Mouse (Mus musculus) 3134 (cell line): ENCODE data around the gene Ceacam20.

Experiments used
- DNase-seq: peaks from one replicate; pipeline ENCODE4 v3.0.0-alpha.2; 2011; ENCODE audit warnings: low spot score; ENCODE audit not compliant: insufficient read length; ENCODE audit errors: extremely low read depth

Gene Ceacam20

DNA sequence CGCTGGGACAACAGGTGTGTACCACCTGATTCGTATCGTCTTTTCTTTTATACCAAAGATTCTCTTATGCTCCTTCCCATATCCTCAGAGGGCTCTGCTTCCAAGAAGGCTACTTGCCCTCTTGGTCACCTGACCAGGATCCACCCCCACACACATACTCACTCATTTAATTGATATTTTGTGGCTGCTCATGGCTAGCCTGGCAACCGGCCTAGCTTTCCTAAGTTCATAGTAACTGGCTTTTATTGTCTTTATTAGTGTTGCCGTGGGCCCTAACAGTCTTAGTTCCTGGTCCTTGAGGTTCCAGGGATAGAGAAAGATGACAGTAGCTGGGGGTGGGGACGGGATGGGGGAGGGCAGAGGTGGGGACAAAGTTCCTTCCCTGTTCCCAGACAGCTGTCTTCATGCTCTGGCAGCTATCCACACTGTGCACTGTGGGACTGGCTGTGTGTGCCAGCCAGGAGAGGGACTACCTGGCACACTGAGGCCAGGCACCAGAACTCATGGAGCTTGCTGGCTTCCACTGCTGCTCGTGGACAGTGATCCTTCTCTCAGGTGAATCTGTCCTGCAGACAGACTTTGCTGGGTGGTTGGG lies at the start of gene Ceacam20:
TSS of gene Ceacam20 (plus strand) at position 428 of the 595 bp plus-strand sequence.
- DNase-seq, result no peak

DNA sequence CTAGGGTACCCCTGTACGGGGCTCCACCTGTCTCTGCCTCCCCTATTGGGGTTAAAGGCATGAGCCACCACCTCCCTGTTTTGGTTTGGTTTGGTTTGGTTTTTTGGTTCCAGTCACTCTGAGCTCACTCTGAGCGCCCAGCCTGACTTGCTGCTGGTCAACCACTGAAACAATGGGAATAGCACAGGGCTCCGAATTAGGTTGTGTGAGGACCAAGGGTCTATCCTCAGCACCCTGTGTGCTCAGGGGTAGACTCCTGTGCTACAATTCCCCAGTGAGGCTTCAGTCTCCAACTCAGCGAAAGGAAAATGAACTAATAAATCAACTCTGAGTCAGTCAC lies 45.1 kb upstream of the Ceacam20 start:
- DNase-seq, result no peak

DNA sequence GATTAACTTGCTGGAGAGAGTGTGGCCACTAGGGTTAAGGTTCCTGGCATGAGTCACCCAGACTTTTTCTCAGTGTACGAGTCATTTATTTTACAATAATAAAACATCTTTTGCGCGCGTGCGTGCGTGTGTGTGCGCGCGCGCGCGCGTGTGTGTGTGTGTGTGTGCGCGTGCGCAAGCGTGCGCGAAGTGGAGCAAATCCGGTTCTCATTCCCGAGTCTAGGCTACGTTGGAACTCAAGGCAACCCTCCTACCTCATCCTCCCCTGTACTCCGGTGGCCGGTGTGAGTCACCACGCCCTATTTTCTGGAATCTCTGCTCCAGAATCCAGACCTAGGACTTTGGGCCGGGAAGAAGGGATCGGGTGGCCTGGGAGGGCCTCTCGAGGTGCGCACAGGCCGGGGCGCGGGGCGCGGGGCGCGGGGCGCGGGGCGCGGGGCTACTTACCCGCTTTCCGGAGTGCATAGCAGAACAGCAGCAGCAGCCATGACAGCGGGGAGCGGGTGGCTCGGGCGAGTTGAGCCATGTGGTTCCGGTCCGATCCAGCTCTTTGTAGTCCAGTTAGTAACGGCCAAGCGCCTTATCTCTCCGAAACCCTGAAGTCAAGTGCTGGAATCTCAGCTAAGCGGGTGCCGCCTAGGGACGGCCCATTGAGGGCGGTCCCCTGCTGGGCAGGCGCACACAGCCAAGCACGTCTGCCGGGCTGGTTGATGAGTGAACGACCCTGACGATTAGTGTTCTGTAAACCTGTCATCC lies 44.5 kb upstream of the Ceacam20 start, which contains the start of gene Pvr:
TSS of gene Pvr (minus strand) at position 655 of the 756 bp plus-strand sequence.
- DNase-seq, result peak; percentile 94

DNA sequence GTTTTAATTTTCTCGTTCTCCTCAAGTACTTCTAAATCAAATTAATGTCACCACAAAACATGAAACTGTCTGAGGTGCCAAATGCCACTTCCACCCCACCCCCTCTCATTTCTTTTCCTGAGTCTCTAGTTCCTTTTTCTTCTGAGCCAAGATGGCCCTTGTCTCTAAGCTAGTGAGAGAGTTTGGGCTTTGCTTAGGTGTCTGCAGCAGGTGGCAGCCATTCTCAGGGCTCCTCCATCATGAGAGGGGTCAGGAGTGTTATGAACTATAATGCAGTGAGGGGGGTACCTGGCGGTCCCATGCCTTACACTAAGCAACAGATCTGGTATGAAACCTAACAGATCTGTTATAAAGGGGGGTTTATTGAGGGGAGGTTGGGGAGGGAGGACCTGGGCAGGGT lies 41.9 kb upstream of the Ceacam20 start:
- no peak for DNase-seq

DNA sequence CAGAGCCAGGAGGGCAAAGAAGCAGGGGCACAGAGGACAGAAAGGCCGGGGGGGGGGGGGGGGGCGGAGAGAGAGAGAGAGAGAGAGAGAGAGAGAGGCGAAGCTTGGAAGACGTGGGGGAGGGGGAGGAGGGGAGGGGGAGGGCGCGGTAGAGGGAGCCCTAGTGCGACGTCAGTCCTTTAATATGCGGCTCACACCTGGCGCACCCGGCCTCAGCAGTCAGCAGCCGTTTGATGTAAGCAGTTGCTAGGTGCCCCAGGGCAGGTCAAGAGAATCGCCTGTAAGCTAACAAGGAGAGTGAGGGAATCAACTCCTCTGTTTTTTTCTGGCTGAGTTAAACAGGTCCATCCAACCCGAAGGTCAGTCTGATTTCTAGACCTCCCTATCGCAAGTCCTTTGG lies 41.4 kb upstream of the Ceacam20 start:
- no peak for DNase-seq

DNA sequence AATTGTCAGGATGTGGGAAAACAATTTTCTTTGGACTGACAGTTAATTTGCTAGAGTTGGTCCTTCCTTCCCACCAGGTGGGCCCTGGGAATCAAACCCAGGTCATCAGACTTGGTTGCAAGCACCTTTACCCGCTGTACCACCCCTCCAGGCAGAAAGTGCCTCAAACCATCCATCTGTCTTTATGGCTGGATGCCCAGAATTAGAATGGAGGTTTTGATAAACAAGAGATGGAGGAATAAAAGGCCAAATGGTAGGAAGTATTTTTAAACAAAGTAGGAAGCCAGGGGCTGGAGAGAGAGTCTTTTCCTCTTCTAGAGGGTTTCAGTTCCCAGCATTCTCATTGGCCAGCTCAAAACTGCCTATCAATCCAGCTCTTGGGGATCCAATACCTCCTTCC lies 39.8 kb upstream of the Ceacam20 start:
- no peak for DNase-seq

DNA sequence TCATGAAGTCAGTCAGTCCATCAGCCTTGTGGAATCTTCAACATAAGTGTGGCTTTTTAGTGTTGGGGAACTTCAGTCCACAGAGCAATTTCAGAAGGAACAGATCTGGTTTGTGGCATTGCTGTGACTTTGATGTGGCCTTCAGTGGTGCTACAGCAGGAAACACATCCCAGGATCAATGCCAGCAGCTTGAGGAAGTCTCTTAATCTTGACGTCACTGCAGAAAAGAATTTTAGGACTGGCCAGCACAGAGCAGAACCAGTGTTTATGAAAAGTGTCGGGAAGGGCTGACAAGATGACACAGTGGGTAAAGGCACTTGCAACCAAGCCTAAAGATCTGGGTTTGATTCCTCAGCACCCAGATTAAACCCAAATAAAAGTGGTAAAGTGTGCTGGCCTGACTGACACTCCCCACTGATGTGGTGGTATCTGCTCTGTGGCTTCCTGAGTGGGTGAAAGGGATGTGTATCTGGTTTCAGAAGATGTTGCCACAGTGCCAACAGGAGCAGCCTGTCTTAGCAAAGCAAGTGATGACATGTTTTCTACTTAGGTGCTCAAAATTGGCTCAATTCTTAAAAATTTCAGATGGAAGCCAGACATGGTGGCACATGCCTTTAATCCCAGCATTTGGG lies 38.2 kb upstream of the Ceacam20 start:
- DNase-seq, result peak; percentile 66

DNA sequence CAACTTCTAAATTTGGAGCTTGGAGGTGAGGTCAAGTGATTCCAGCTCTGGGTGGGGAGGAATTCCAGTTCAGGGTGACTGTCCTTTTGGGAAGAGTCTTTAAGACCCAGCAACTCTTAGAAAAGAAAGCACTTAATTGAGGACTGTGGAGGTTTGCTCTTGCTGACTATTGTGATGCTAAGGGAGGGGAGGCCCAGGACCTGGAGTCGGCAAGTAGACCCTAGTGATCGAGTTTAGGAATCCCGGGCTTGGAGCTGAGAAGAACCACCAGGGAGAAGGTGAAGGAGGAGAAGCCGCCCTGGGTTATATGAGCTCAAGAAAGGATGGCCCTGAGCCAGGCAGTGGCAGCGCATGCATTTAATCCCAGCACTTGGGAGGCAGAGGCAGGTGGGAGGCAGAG lies 36.7 kb upstream of the Ceacam20 start:
- DNase-seq, result no peak

DNA sequence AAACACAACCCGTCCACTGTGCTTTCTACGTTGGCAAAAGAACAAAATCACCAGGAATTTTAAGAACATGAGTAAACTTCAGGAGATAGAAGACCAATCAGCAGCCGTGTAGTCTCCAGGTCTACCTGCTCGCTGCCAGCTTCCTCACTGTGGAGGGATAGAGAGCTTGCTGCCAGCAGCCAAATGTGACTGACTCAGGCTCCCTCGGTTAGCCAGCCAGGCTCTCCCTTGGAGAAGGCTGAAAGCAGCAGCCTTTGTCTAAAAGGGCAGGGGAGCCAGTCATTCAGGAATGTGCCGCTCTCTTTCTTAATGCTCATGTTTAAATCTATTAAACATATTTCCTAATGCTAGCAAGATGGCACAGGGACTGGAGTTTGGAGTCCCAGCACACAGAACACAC lies 34.7 kb upstream of the Ceacam20 start:
- peak; percentile 35 for DNase-seq

DNA sequence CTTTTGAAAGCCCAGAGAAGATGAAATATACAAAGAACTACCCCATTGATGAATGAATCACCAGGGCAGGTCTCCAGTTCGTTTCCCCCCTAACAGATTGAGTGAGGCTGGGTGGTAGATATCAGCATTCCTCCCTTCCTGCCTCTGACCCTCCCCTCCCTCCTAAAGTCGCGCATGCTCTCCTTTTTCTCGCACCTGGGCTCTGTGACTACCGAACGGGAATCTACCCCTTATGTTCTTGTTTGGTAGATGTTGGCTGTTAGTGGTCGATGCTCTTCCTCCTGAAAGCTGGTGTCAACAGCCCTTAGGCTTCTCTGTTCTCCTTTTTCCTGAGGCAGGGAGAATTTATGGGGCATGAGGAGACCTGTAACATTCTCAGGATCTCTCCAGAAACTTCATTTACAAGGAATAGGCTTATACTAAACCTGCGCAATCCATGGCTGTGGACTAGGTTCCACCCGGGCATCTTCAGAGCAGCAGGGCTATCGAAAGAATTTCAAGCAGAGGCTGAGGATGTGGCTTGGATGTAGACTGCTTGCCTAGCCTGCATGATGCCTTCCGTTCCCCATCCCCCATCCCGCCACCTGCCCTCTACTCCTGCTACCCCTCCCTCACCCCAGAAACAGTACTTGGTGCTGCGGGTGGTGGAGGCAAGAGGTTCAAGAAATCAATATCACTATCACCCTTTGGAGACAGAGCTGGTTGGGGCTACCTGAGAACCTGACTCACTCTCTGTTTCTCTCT lies 32.9 kb upstream of the Ceacam20 start:
- peak; percentile 32 for DNase-seq

DNA sequence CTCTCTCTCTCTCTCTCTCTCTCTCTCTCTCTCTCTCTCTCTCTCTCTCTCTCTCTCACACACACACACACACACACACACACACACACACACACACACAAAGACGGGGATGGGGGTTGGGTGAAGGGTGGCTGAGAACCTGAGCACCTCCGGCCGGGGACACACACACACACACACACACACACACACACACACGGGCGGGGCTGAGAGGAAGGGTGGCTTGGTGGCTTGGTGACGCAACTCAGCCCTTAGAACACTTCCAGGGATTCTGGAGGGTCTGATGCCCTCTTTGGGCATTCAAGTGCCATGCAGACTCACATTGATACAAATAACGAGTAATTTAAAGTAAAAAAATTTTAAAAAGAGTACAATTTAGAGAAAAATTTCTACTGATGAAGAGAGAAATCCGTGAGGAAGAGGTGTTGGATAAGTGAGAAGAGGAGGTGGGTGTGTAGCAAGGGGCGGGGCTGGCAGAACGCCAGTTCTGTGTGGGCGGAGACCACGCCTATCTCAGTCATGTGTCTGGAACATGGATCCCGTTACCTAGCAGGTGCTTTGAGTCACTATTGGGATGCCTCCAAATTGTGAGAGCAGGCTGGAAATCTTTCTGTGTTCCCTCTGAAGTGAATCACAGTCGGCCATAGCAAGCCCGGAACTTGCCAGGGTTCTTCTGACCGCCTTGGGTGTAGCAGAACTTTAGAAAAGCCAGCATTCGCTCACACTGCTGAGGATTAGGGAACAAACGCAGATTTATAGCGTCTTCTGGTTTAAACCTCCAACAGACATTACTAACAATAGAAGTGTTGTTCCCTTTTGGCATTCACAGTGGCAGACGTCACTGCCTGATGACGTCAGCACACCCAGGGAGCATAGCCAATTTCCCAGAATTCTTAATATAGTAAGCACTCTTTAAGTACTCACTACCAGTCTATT lies 32.1 kb upstream of the Ceacam20 start:
- peak; percentile 79 for DNase-seq

DNA sequence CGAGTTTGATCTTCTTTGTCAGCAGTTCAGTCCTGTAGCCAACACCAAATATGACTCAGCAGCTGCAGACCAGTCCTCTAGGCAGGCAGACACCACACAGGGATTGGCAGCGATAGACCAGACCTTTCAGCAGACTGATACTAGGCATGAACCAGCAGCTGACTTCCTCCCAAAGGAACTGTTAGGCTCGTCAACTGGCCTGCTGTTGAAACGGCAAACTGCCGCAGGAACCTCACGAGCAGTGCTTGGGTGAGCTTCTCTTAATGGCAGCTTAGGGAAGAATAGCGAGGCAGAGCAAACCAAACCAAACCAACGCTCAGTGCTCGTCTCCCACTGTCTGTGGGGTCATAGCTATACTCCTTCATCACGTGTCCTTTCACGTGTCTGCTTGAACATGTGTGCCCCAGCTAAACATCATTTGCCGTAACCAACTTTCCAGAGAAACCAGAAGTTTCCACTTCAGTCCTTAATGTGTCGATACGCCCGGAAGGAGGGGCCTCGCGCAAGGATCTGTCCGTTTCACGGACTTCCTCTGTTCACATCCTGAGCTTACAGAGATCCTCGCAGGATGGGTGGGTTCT lies 30.0 kb upstream of the Ceacam20 start:
- DNase-seq, result peak; percentile 64

DNA sequence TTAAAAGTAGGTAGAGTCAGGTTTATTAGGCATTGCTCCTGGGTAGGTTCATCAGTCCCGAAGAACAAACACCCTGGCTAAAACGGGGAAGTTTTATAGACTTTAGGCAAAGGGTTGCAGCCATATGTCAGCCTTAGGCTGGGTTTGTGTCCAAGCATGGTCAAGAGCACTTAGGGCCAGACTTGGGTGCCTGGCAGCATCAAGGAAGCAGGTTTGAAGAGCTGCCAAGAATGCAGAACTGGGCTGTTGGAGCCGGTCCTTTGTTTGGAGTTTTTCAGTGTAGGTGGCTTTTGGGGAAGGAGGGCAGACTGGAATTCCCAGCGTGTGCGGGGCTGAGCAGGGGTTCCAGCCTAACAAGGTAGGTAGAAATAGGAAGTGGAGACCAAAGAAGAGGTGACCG lies 29.3 kb upstream of the Ceacam20 start:
- peak; percentile 42 for DNase-seq

DNA sequence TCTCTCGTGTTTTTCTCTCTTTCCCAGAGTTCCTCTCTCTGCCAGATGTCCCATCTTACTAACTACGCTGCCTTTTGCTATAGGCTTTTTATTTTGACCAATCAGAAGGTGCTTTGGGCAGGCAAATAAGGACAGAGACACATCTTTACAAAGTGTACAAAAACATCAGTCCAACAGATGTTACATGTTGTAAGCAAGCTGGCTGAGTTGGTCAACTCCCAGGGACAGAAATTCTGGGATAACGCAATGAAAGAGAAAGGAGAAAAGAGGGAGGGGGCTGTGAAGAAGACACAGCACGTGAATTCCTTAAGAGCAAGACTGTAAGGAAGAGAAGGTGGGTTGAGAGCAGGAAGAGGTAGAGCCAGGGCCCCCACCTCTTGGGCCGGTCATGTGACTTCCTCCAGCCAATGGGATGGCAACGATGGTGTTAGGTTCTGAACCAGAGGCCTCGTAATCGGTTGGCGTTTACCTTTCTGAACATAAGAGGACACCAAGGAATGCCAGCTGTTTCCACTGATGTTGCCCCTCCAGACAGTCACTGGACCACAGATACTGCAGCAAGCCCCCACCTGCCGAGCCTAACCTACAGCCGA lies 27.9 kb upstream of the Ceacam20 start:
- no peak for DNase-seq

DNA sequence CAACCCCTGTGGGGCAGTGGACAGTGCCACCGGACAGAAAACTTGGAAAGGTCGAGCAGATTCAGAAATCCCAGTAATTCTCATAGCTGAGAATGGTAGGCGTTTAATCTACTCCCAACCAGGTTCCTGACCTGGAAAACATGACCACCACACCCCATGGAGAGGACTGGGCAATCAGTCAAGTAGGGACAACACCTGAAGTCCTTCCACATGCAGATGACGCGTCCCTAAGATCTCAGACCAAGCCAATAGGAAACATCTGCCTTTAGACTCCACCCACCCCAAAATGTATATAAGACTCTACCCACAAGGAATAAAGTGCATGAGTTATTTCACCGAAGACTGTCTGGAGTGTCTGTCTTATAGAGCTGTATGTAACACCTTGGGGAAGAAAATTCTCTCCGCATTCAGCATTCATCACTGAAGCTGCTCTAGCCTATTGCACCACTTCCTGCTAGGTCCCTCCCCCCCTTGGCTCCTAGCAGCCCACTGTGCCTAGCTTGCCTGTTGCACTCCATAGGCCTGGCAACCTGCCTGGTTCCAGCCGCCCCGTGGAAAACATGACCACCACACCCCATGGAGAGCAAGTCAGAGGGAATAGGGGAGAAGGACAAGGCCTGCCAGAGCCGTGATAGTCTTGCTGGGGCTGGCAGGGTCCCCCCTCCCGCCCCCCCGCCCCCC lies 25.5 kb upstream of the Ceacam20 start:
- peak; percentile 60 for DNase-seq

DNA sequence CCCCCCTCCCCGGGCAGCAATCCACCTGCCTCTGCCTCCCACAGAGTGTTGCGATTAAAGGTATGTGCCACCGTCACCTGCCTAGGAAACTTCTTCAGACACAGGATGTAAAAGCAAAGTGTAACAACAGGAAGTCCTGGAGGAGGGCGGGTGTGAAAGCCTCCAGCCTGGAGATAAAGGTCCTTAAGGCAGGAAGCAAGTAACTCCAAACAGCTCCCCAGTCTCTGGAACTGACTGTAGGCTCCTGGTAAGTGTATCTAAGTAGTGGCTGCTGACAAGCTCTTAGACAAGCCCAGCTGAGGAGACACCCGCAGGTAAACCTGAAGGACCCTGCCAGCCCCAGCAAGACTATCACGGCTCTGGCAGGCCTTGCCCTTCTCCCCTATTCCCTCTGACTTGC lies 25.0 kb upstream of the Ceacam20 start:
- DNase-seq, result peak; percentile 62

DNA sequence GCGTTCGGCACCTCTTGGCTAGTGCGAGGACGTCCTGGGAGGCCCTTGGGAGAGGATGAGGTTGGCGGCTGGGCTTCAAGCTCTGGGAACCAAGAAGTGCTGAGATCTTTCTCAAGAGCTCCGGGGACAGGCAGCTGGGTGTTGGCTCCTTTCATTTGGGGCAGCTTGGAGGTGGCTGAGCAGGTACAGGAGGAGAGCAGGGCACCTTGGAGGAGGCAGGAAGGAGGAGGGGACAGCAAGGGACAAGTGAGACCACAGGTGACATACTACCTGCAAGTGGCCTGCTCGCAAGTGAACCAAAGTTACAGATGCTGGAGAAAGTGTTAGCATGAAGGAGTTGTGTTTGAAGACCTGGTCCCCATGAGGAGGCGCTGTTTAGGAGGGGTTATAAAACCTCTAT lies 20.5 kb upstream of the Ceacam20 start:
- no peak for DNase-seq

DNA sequence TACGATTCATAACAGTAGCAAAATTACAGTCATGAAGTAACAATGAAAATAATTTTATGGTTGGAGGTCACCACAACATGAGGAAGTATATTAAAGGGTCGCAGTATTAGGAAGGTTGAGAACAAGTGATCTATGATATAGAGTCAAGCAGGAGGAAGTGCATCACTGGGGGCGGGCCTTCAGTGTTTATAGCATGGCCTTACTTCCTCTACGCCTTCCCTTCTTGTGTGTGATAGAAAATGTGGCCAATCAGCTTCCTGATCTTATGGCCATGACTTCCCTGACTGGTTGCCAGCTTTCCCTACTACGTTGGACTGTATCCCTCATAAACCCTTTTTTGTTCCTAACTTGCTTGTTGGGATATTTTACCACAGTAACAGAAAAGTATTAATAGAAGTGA lies 20.0 kb upstream of the Ceacam20 start:
- DNase-seq, result no peak
